Mouse (Mus musculus): ENCODE data around the gene Zfp512b. TPM values are rescaled to one million over a fixed set of nuclear protein-coding genes. Genes with fewer than 3 reads are reported as not detected.
A peak's percentile ranks its signal among the peaks of the same experiment; 100 is the strongest.

Gene Zfp512b
- polyA plus RNA-seq, 1 experiment from 2014 or later = 60.7 TPM

GRCm38 (mm10) chr2:181600828-181601750, 8.5 kb upstream of the Zfp512b start:
- DNase-seq (ENCODE audit: low spot score) (peak; percentile 98), ATAC-seq (replicated peaks; ENCODE audit: low FRiP score) (peak; percentile 94)
- Histone ChIP-seq H3K4me1 (replicated peaks; ENCODE audit: control insufficient read depth, insufficient read depth, low read length) (peaks cover 10% of the 10 kb centered on the region; the same call in 1 of the 2 replicates), H3K4me3 (ENCODE audit: low read depth, low read length) (peak overlapping the region; percentile 64), H3K9ac (ENCODE audit: low read length) (peak overlapping the region; percentile 72), H3K9me3 (ENCODE audit: control insufficient read depth, low read length) (no peaks in the 10 kb centered on the region), H3K4me2 (ENCODE audit: low read depth, low read length, severe bottlenecking) (peak overlapping the region; percentile 92), H3K36me3 (ENCODE audit: control insufficient read depth, insufficient read depth, low read length) (no peaks in the 10 kb centered on the region; the same call in 1 of the 2 replicates), H3K27ac (ENCODE audit: low read depth, low read length) (peak overlapping the region; percentile 53; the same call in 1 of the 2 replicates), H3K27me3 (ENCODE audit: control insufficient read depth, insufficient read depth, low read length) (no peaks in the 10 kb centered on the region)
- WGBS = 1% methylated on average over 57 of the region's 57 CpGs

- WGBS = 68% methylated on average over 6 of the region's 6 CpGs
- H3K4me1 ChIP-seq (replicated peaks; ENCODE audit: control insufficient read depth, insufficient read depth, low read length) = peaks cover 10% of the 10 kb centered on the region; the same call in 1 of the 2 replicates
- no peak overlapping the region for H3K27ac ChIP-seq (ENCODE audit: low read depth, low read length)
Observed at GRCm38 (mm10) chr2:181600226-181600758, 7.7 kb upstream of the Zfp512b start.

GRCm38 (mm10) chr2:181598454-181599351, 6.1 kb upstream of the Zfp512b start, which contains the start of gene Samd10:
Gene Samd10 (minus strand): TSS chr2:181599212.
- ATAC-seq (replicated peaks; ENCODE audit: low FRiP score) (peak; percentile 24), DNase-seq (ENCODE audit: low spot score) (peak; percentile 85)
- H3K4me3 ChIP-seq (ENCODE audit: low read depth, low read length) = peak within 1 kb of the TSS; percentile 66
- H3K9me3 ChIP-seq (ENCODE audit: control insufficient read depth, low read length) = no peaks in the 10 kb centered on the region
- H3K27me3 ChIP-seq (ENCODE audit: control insufficient read depth, insufficient read depth, low read length) = no peaks in the 10 kb centered on the region
- H3K36me3 ChIP-seq (ENCODE audit: control insufficient read depth, insufficient read depth, low read length) = no peaks in the 10 kb centered on the region; the same call in 1 of the 2 replicates
- H3K4me2 ChIP-seq (ENCODE audit: low read depth, low read length, severe bottlenecking) = peak within 1 kb of the TSS; percentile 92
- peak within 1 kb of the TSS; percentile 74 for H3K27ac ChIP-seq (ENCODE audit: low read depth, low read length)
- peaks cover 10% of the 10 kb centered on the region; the same call in 1 of the 2 replicates for H3K4me1 ChIP-seq (replicated peaks; ENCODE audit: control insufficient read depth, insufficient read depth, low read length)
- WGBS = 1% methylated on average over 71 of the region's 71 CpGs
- H3K9ac ChIP-seq (ENCODE audit: low read length) = peak within 1 kb of the TSS; percentile 95

More at GRCm38 (mm10) chr2:181600226-181600758, 7.7 kb upstream of the Zfp512b start:
- Histone ChIP-seq H3K27me3 (ENCODE audit: control insufficient read depth, insufficient read depth, low read length) (no peaks in the 10 kb centered on the region), H3K36me3 (ENCODE audit: control insufficient read depth, insufficient read depth, low read length) (no peaks in the 10 kb centered on the region; the same call in 1 of the 2 replicates), H3K4me3 (ENCODE audit: low read depth, low read length) (peak overlapping the region; percentile 64), H3K9me3 (ENCODE audit: control insufficient read depth, low read length) (no peaks in the 10 kb centered on the region), H3K4me2 (ENCODE audit: low read depth, low read length, severe bottlenecking) (peak overlapping the region; percentile 92), H3K9ac (ENCODE audit: low read length) (peak overlapping the region; percentile 72)
- ATAC-seq (replicated peaks; ENCODE audit: low FRiP score) (no peak), DNase-seq (ENCODE audit: low spot score) (no peak)

GRCm38 (mm10) chr2:181597378-181598061, 4.9 kb upstream of the Zfp512b start:
- Histone ChIP-seq H3K9ac (ENCODE audit: low read length) (no peak overlapping the region), H3K4me3 (ENCODE audit: low read depth, low read length) (no peak overlapping the region), H3K27me3 (ENCODE audit: control insufficient read depth, insufficient read depth, low read length) (no peaks in the 10 kb centered on the region), H3K36me3 (ENCODE audit: control insufficient read depth, insufficient read depth, low read length) (no peaks in the 10 kb centered on the region; the same call in 1 of the 2 replicates), H3K4me1 (replicated peaks; ENCODE audit: control insufficient read depth, insufficient read depth, low read length) (peaks cover 13% of the 10 kb centered on the region; the same call in 1 of the 2 replicates), H3K27ac (ENCODE audit: low read depth, low read length) (no peak overlapping the region), H3K4me2 (ENCODE audit: low read depth, low read length, severe bottlenecking) (no peak overlapping the region), H3K9me3 (ENCODE audit: control insufficient read depth, low read length) (no peaks in the 10 kb centered on the region)
- no peak for ATAC-seq (replicated peaks; ENCODE audit: low FRiP score)
- WGBS = 69% methylated on average over 7 of the region's 7 CpGs
- no peak for DNase-seq (ENCODE audit: low spot score)

- H3K9ac ChIP-seq (ENCODE audit: low read length) = no peak overlapping the region
- H3K4me2 ChIP-seq (ENCODE audit: low read depth, low read length, severe bottlenecking) = no peak overlapping the region
- peaks cover 11% of the 10 kb centered on the region; the same call in 1 of the 2 replicates for H3K4me1 ChIP-seq (replicated peaks; ENCODE audit: control insufficient read depth, insufficient read depth, low read length)
- DNase-seq (ENCODE audit: low spot score) (no peak), ATAC-seq (replicated peaks; ENCODE audit: low FRiP score) (no peak)
- H3K36me3 ChIP-seq (ENCODE audit: control insufficient read depth, insufficient read depth, low read length) = no peaks in the 10 kb centered on the region; the same call in 1 of the 2 replicates
- WGBS = 56% methylated on average over 6 of the region's 6 CpGs
- H3K27ac ChIP-seq (ENCODE audit: low read depth, low read length) = no peak overlapping the region
- no peaks in the 10 kb centered on the region for H3K27me3 ChIP-seq (ENCODE audit: control insufficient read depth, insufficient read depth, low read length)
- H3K4me3 ChIP-seq (ENCODE audit: low read depth, low read length) = no peak overlapping the region
- H3K9me3 ChIP-seq (ENCODE audit: control insufficient read depth, low read length) = no peaks in the 10 kb centered on the region
Observed at GRCm38 (mm10) chr2:181596221-181596960, 3.8 kb upstream of the Zfp512b start.

- Histone ChIP-seq H3K4me3 (ENCODE audit: low read depth, low read length) (no peak overlapping the region), H3K36me3 (ENCODE audit: control insufficient read depth, insufficient read depth, low read length) (peaks cover 2% of the 10 kb centered on the region; the same call in 1 of the 2 replicates), H3K27ac (ENCODE audit: low read depth, low read length) (no peak overlapping the region), H3K27me3 (ENCODE audit: control insufficient read depth, insufficient read depth, low read length) (no peaks in the 10 kb centered on the region), H3K4me2 (ENCODE audit: low read depth, low read length, severe bottlenecking) (no peak overlapping the region), H3K9me3 (ENCODE audit: control insufficient read depth, low read length) (no peaks in the 10 kb centered on the region), H3K9ac (ENCODE audit: low read length) (no peak overlapping the region), H3K4me1 (replicated peaks; ENCODE audit: control insufficient read depth, insufficient read depth, low read length) (peaks cover 7% of the 10 kb centered on the region; the same call in 1 of the 2 replicates)
- no peak for ATAC-seq (replicated peaks; ENCODE audit: low FRiP score)
- peak; percentile 50 for DNase-seq (ENCODE audit: low spot score)
- 81% methylated on average over 4 of the region's 4 CpGs for WGBS
Observed at GRCm38 (mm10) chr2:181594946-181595696, 2.5 kb upstream of the Zfp512b start.

- DNase-seq (ENCODE audit: low spot score) = no peak
- Histone ChIP-seq H3K4me1 (replicated peaks; ENCODE audit: control insufficient read depth, insufficient read depth, low read length) (peaks cover 7% of the 10 kb centered on the region; the same call in 1 of the 2 replicates), H3K27me3 (ENCODE audit: control insufficient read depth, insufficient read depth, low read length) (no peaks in the 10 kb centered on the region), H3K27ac (ENCODE audit: low read depth, low read length) (no peak overlapping the region), H3K9ac (ENCODE audit: low read length) (no peak overlapping the region), H3K9me3 (ENCODE audit: control insufficient read depth, low read length) (no peaks in the 10 kb centered on the region), H3K36me3 (ENCODE audit: control insufficient read depth, insufficient read depth, low read length) (peaks cover 5% of the 10 kb centered on the region; the same call in 1 of the 2 replicates), H3K4me3 (ENCODE audit: low read depth, low read length) (no peak overlapping the region), H3K4me2 (ENCODE audit: low read depth, low read length, severe bottlenecking) (no peak overlapping the region)
- ATAC-seq (replicated peaks; ENCODE audit: low FRiP score) = no peak
Observed at GRCm38 (mm10) chr2:181593937-181594336, 1.3 kb upstream of the Zfp512b start.

All from forebrain, embryonic 11.5 days (tissue).